Mouse (Mus musculus): Measurements from ENCODE around the gene Usp33. TPM values are rescaled to one million over a fixed set of nuclear protein-coding genes. Genes with fewer than 3 reads are reported as not detected.

Gene Usp33
- polyA plus RNA-seq, 1 experiment from 2014 or later, result 79.1 TPM

DNA sequence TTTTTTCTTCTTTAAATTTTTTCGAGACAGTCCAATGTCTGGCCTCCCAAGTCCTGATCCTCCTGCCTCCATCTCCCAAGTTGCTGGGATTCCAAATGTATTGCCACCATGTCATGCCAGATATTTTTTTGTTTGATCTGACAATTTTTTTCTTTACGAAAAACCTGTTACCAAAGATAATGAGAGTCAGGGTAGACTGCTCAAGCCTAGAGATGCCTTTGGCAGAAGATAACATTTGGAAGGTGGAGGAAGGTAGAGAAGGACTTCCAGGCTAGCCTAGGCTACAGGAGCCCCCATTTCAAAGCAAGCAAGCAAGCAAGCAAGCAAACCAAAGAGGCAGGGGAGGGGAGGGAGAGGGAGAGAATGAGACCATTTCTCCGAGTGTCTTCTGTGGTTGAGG lies 949 bp downstream of the Usp33 start:
- H3K36me3 ChIP-seq, result no peaks in the 10 kb centered on the region
- no peaks in the 10 kb centered on the region for H3K9me3 ChIP-seq
- no peaks in the 10 kb centered on the region for H3K27me3 ChIP-seq
- H3K9ac ChIP-seq (replicated peaks), result peak overlapping the region; percentile 89
- no peak for ATAC-seq
- H3K4me2 ChIP-seq (replicated peaks), result peak overlapping the region; percentile 67
- peak overlapping the region; percentile 77 for H3K4me3 ChIP-seq (replicated peaks)
- H3K4me1 ChIP-seq (replicated peaks), result peaks cover 37% of the 10 kb centered on the region
- WGBS, result 46% methylated on average over 3 of the region's 3 CpGs
- H3K27ac ChIP-seq, result peak overlapping the region; percentile 83; the same call in 1 of the 2 replicates

- Histone ChIP-seq H3K9ac (replicated peaks) (no peak overlapping the region), H3K9me3 (no peaks in the 10 kb centered on the region), H3K4me1 (replicated peaks) (peaks cover 43% of the 10 kb centered on the region), H3K4me2 (replicated peaks) (peak overlapping the region; percentile 67; the same call in 1 of the 2 replicates), H3K36me3 (no peaks in the 10 kb centered on the region), H3K27me3 (no peaks in the 10 kb centered on the region), H3K4me3 (replicated peaks) (no peak overlapping the region), H3K27ac (no peak overlapping the region)
- WGBS, result 84% methylated on average over 10 of the region's 10 CpGs
- no peak for ATAC-seq
Observed at GRCm38 (mm10) chr3:152348011-152348830, 1.9 kb downstream of the Usp33 start.

DNA sequence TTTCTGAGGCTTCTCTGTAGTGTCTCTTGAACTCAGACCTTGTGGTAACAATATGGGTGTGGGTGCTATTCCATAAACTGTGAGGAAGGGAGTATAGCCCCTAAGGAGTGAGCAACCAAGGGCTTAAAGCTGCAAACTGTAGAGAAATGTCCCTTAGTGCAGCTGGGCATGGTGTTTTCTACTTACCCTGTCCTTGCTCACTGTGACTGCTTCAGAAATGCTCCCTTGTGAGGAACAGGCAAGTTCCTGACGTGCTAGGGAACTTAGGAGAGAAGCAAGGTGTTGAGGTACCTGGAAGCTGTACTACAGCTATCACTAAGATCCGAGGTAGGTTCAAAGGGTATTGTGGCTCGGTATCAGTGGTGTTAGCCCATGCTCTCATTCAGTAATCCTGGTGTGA lies 4.2 kb downstream of the Usp33 start:
- no peak for ATAC-seq

DNA sequence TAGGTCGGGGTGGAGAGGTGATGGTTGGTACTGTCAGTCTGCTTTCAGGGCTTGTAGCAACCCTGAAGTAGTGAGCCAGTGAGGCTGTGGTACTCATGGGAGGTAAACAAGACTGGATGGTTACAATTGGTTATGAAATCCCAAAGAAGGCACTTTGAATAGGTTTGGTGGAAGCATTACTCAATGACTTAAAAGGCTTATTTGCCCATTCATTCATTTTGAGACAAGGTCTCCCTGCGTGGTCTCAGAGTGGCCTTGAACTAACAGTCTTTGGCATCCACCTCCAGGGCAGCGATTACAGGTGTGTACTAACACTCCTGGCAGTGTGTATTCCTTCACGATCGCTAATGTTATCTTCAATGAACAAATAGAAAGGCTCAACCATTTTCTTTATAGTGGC lies 4.7 kb downstream of the Usp33 start:
- ATAC-seq, result no peak
- no peak overlapping the region for H3K27ac ChIP-seq
- H3K4me2 ChIP-seq (replicated peaks), result no peak overlapping the region
- no peaks in the 10 kb centered on the region for H3K36me3 ChIP-seq
- no peaks in the 10 kb centered on the region for H3K9me3 ChIP-seq
- no peaks in the 10 kb centered on the region for H3K27me3 ChIP-seq
- no peak overlapping the region for H3K9ac ChIP-seq (replicated peaks)
- no peak overlapping the region for H3K4me3 ChIP-seq (replicated peaks)
- H3K4me1 ChIP-seq (replicated peaks), result peaks cover 51% of the 10 kb centered on the region
- WGBS, result 90% methylated on average over 5 of the region's 5 CpGs

More for the DNA sequence above, 4.2 kb downstream of the Usp33 start:
- Histone ChIP-seq H3K9ac (replicated peaks) (no peak overlapping the region), H3K4me3 (replicated peaks) (no peak overlapping the region), H3K27ac (no peak overlapping the region), H3K36me3 (no peaks in the 10 kb centered on the region), H3K27me3 (no peaks in the 10 kb centered on the region), H3K4me1 (replicated peaks) (peaks cover 51% of the 10 kb centered on the region), H3K4me2 (replicated peaks) (no peak overlapping the region), H3K9me3 (no peaks in the 10 kb centered on the region)
- WGBS, result 94% methylated on average over 3 of the region's 3 CpGs

GRCm38 (mm10) chr3:152352289-152352688 lies 6.0 kb downstream of the Usp33 start:
- Histone ChIP-seq H3K4me1 (replicated peaks) (peaks cover 52% of the 10 kb centered on the region), H3K9me3 (no peaks in the 10 kb centered on the region), H3K27ac (no peak overlapping the region), H3K36me3 (no peaks in the 10 kb centered on the region), H3K4me2 (replicated peaks) (no peak overlapping the region), H3K27me3 (no peaks in the 10 kb centered on the region), H3K4me3 (replicated peaks) (no peak overlapping the region), H3K9ac (replicated peaks) (no peak overlapping the region)
- no peak for ATAC-seq
- 94% methylated on average over 4 of the region's 4 CpGs for WGBS

DNA sequence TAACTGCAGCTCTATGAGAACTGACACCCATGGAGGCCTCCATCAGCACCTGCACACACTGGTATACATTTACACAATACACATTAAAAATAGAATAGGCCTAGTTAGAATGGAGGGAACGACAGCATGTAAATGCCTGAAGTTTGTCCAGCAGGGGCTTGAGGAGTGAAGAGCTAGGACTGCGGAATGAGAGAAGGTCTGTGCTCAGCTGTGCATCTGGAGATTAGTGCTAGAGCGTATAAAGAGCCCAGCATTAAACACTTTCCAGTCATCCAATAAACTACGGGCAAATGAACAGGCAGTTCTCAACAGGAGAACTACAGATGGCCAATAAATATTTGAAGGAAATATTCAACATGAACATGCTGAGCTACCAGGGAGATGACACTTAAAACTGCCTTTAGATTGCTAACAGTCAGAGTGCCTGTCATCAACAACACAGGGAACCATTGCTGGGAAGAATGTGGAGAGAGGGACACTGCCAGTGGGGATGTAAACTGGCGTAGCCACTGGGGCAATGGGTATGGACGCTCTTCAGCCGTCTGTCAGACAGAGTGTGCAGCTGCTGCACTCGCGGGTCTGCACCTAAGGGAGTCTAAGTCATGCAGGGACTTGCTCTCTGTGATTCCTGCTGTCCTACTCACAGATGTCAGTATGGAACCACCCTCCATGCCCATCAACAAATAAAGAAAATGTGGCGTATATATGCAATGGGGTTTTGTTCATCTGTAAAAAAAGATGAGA lies 7.3 kb downstream of the Usp33 start:
- no peaks in the 10 kb centered on the region for H3K27me3 ChIP-seq
- 68% methylated on average over 10 of the region's 10 CpGs for WGBS
- H3K27ac ChIP-seq, result peak overlapping the region; percentile 31; the same call in 1 of the 2 replicates
- no peaks in the 10 kb centered on the region for H3K9me3 ChIP-seq
- ATAC-seq, result 0 out of 2 replicates have a peak, but pooled peaks have one; percentile 31
- H3K9ac ChIP-seq (replicated peaks), result no peak overlapping the region
- H3K4me2 ChIP-seq (replicated peaks), result no peak overlapping the region
- peaks cover 2% of the 10 kb centered on the region; the same call in 1 of the 2 replicates for H3K36me3 ChIP-seq
- no peak overlapping the region for H3K4me3 ChIP-seq (replicated peaks)
- H3K4me1 ChIP-seq (replicated peaks), result peaks cover 40% of the 10 kb centered on the region

DNA sequence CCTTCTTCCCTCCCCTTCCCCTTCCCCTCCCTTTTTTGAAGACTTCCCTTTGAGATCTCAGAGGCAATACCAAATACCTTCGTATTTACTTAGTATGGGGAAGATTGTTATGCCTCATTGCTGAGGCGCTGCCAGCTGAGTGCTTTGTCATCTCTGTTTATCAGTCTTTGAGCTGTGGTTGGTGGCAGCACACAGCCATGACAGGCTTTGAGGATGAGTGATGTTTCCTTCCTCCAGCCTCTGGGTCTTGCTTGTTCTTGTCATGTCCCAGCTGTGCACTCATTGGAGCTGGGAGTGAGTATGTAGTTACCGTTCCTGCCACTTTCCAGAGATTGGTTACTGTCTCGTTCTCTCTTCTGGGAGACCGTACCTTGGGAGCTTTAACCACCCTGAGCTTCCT lies 9.1 kb downstream of the Usp33 start:
- WGBS, result 77% methylated on average over 5 of the region's 5 CpGs
- no peak for ATAC-seq
- Histone ChIP-seq H3K36me3 (peaks cover 11% of the 10 kb centered on the region), H3K4me1 (replicated peaks) (peaks cover 29% of the 10 kb centered on the region), H3K27me3 (no peaks in the 10 kb centered on the region), H3K27ac (no peak overlapping the region), H3K4me2 (replicated peaks) (no peak overlapping the region), H3K9me3 (no peaks in the 10 kb centered on the region), H3K4me3 (replicated peaks) (no peak overlapping the region), H3K9ac (replicated peaks) (no peak overlapping the region)

- 78% methylated on average over 9 of the region's 9 CpGs for WGBS
- Histone ChIP-seq H3K4me2 (replicated peaks) (no peak overlapping the region), H3K9ac (replicated peaks) (no peak overlapping the region), H3K27me3 (no peaks in the 10 kb centered on the region), H3K27ac (no peak overlapping the region), H3K4me1 (replicated peaks) (peaks cover 17% of the 10 kb centered on the region), H3K4me3 (replicated peaks) (no peak overlapping the region), H3K36me3 (peaks cover 24% of the 10 kb centered on the region), H3K9me3 (no peaks in the 10 kb centered on the region)
- ATAC-seq, result no peak
Observed at GRCm38 (mm10) chr3:152356751-152357150, 10.5 kb downstream of the Usp33 start.

GRCm38 (mm10) chr3:152359151-152359550 lies 12.9 kb downstream of the Usp33 start:
- Histone ChIP-seq H3K4me2 (replicated peaks) (no peak overlapping the region), H3K36me3 (peaks cover 46% of the 10 kb centered on the region)
- WGBS, result 86% methylated on average over 7 of the region's 7 CpGs

DNA sequence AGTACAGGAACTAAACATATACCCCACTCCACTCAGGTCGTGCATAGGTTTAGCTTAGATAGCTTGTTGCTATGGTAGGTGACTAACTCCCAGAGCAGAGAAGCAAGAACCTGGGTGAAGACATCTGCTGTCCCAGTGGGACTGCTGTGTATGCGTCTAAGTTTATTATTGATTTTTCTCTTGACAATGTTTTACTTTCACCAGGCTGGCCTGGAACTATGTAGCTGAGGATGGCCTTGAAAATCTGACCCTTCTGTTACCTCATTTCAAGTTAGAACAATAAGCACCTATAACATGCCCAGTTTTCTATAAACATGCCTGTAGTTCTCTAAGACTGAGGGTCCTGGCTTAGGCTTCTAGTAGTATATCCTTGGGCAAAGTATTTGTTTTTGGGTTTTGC lies 17.9 kb downstream of the Usp33 start:
- Histone ChIP-seq H3K27me3 (no peaks in the 10 kb centered on the region), H3K4me3 (replicated peaks) (no peak overlapping the region), H3K9ac (replicated peaks) (no peak overlapping the region), H3K36me3 (peaks cover 80% of the 10 kb centered on the region), H3K4me2 (replicated peaks) (no peak overlapping the region), H3K4me1 (replicated peaks) (no peaks in the 10 kb centered on the region), H3K9me3 (no peaks in the 10 kb centered on the region), H3K27ac (no peak overlapping the region)
- WGBS, result 90% methylated on average over 2 of the region's 2 CpGs
- ATAC-seq, result no peak

More at GRCm38 (mm10) chr3:152359151-152359550, 12.9 kb downstream of the Usp33 start:
- no peak overlapping the region for H3K9ac ChIP-seq (replicated peaks)
- H3K4me3 ChIP-seq (replicated peaks), result no peak overlapping the region
- no peak for ATAC-seq
- H3K27ac ChIP-seq, result no peak overlapping the region
- H3K9me3 ChIP-seq, result no peaks in the 10 kb centered on the region
- peaks cover 3% of the 10 kb centered on the region; the same call in 1 of the 2 replicates for H3K4me1 ChIP-seq (replicated peaks)
- no peaks in the 10 kb centered on the region for H3K27me3 ChIP-seq

DNA sequence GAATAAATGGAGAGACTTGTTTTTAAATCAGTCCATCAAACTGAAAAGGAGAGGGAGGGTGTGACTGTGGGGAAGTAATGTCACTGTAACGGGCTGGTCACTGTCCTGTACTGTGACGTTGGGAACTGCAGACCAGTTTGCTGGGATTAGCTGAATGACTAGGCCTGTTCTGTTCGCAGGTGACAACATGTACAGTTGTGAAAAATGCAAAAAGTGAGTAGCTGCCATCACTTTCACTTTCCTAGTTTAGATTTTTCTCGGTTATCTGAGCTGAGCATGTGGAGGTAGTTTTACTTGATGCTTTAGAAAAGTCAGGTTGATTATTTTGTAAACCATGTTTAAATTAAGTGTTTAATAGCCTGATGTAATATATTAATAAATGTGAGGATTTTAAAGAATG lies 29.8 kb downstream of the Usp33 start:
- Histone ChIP-seq H3K9ac (replicated peaks) (no peak overlapping the region), H3K36me3 (peaks cover 89% of the 10 kb centered on the region), H3K27me3 (no peaks in the 10 kb centered on the region), H3K4me3 (replicated peaks) (no peak overlapping the region), H3K4me2 (replicated peaks) (no peak overlapping the region), H3K4me1 (replicated peaks) (no peaks in the 10 kb centered on the region), H3K27ac (no peak overlapping the region), H3K9me3 (no peaks in the 10 kb centered on the region)
- ATAC-seq, result no peak
- 90% methylated on average over 4 of the region's 4 CpGs for WGBS

- Histone ChIP-seq H3K36me3 (peaks cover 71% of the 10 kb centered on the region), H3K4me1 (replicated peaks) (no peaks in the 10 kb centered on the region), H3K27ac (no peak overlapping the region), H3K4me2 (replicated peaks) (no peak overlapping the region), H3K9ac (replicated peaks) (no peak overlapping the region), H3K27me3 (no peaks in the 10 kb centered on the region), H3K4me3 (replicated peaks) (no peak overlapping the region), H3K9me3 (no peaks in the 10 kb centered on the region)
- no peak for ATAC-seq
- WGBS, result 64% methylated on average over 11 of the region's 11 CpGs
Observed at GRCm38 (mm10) chr3:152384106-152384505, 37.8 kb downstream of the Usp33 start.
